Mouse (Mus musculus) megakaryocyte-erythroid progenitor cell, adult 5 weeks (primary cell): ENCODE results near the gene Arsj. TPM values are rescaled to one million over a fixed set of nuclear protein-coding genes. Genes with fewer than 3 reads are reported as not detected.

Source experiments
- polyA plus RNA-seq: library from polyadenylated mRNA; stranded (reverse); fragments of >175 nt; gene quantifications from 2 replicates; pipeline ENCODE4 v1.2.3, GENCODE M21; 2012

The Arsj gene
- polyA plus RNA-seq, result not detected in 2 replicates

GRCm38 (mm10) chr3:126363568-126364505 lies at the start of gene Arsj:
Arsj (plus strand) TSS chr3:126363684.

Other genes with a start within 250 kb of the Arsj start
- 4.9 TPM in 2 replicates for gene Camk2d, start 232.6 kb downstream of the Arsj start, polyA plus RNA-seq